Mouse (Mus musculus): ENCODE measurements around the gene Dlg4. TPM values are rescaled to one million over a fixed set of nuclear protein-coding genes. Genes with fewer than 3 reads are reported as not detected.

Dlg4 gene
- total and polyA plus RNA-seq, 2 experiments = 0.37 to 1.3 TPM

DNA sequence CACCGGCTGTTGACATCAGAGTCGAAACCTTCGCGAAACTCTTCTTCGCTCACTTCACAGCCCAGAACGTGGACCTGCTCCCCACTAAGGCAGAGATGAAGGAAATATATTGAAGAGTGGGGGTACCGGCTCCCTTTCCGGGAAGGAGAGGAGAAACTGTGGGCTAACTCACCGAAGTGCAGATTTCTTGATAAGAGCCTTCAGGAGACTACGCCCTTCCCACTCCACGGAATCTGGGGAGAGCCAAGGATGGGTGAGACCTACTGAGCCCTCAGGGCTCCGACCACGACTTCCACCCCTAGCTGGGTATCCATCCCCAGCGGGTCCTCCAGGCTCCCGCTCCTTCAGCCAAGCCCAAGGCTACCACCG lies 36.9 kb upstream of the Dlg4 start:
- TF ChIP-seq CTCF (IDR thresholded peaks at IDR 0.05; ENCODE audit: low read depth, low read length) (no peak), POLR2A (IDR thresholded peaks at IDR 0.05; ENCODE audit: extremely low read depth, insufficient read depth, low read length) (no peak)
- H3K27me3 ChIP-seq (ENCODE audit: control insufficient read depth, insufficient read depth, low read length) = no peaks in the 10 kb centered on the region

DNA sequence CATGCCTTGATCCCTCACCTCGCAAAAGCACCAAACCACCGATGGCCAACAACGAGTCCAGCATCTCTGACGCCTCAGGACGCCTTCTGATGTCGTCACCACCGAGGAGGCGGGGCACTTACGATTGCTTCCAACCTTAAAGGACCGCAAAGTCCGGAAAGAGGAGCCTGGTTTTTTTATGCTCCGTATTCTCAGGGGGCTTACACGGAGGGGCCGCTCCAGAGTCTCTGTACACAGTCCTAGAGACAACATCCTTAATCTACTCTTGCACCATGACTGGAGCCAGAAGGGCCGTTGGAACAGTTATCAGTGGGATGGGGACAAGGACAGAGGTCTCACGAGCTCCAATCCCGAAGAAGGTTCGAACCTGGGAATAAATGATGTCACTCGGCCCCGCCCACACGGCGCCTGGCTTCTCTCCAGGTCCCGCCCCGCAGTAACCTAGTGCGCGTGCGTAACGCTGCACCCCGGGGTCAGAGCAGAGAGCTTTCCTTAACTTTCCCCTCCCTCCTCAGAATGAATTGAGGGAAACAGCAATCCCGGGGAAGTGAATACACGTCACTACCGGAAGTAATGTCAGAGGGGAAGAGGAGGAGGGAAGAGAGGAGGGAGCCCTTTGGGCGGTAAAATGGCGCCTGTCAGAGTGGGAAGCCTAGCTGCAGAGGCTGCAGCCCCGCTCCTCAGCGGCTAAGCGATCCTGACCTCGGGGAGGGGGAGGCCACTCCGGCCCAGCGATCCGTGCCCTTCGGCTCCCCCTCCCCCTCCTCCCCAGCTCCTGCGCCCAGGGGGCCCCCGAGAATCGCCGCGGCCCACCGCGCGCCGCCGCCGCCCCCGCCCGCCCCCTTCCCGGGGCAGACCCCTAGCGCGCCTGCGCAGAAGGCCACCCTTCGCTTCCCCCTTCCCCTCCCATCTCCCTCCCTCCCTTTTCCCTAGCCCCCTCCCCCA lies 36.3 kb upstream of the Dlg4 start:
- peak overlapping the region; percentile 89 for H3K4me3 ChIP-seq (ENCODE audit: insufficient read depth, low read depth, low read length)
- DNase-seq (ENCODE audit: extremely low read depth, low read depth, low spot score) = peak; percentile 98
- peaks cover 16% of the 10 kb centered on the region; the same call in 1 of the 2 replicates for H3K79me2 ChIP-seq (ENCODE audit: control insufficient read depth, insufficient read depth, low read length)
- peaks cover 10% of the 10 kb centered on the region; the same call in 1 of the 2 replicates for H3K36me3 ChIP-seq (ENCODE audit: control insufficient read depth, insufficient read depth, low read length)
- H3K27me3 ChIP-seq (ENCODE audit: control insufficient read depth, insufficient read depth, low read length) = no peaks in the 10 kb centered on the region
- H3K27ac ChIP-seq (replicated peaks; ENCODE audit: insufficient read depth, low read depth, low read length) = peak overlapping the region; percentile 85
- WGBS = under 1% methylated on average over 45 of the region's 60 CpGs
- H3K9ac ChIP-seq (ENCODE audit: low read depth, low read length) = peak overlapping the region; percentile 95
- TF ChIP-seq POLR2A (IDR thresholded peaks at IDR 0.05; ENCODE audit: extremely low read depth, insufficient read depth, low read length) = peak; percentile 89
- no peak for TF ChIP-seq CTCF (IDR thresholded peaks at IDR 0.05; ENCODE audit: low read depth, low read length)
- peaks cover 19% of the 10 kb centered on the region; the same call in 1 of the 2 replicates for H3K4me1 ChIP-seq (ENCODE audit: control insufficient read depth, insufficient read depth, low read length)

More for the DNA sequence above, 36.9 kb upstream of the Dlg4 start:
- 4% methylated on average over 16 of the region's 16 CpGs for WGBS
- H3K4me3 ChIP-seq (ENCODE audit: insufficient read depth, low read depth, low read length) = peak overlapping the region; percentile 89
- peaks cover 19% of the 10 kb centered on the region; the same call in 1 of the 2 replicates for H3K4me1 ChIP-seq (ENCODE audit: control insufficient read depth, insufficient read depth, low read length)
- H3K9ac ChIP-seq (ENCODE audit: low read depth, low read length) = peak overlapping the region; percentile 70
- DNase-seq (ENCODE audit: extremely low read depth, low read depth, low spot score) = no peak
- peaks cover 16% of the 10 kb centered on the region; the same call in 1 of the 2 replicates for H3K79me2 ChIP-seq (ENCODE audit: control insufficient read depth, insufficient read depth, low read length)
- H3K27ac ChIP-seq (replicated peaks; ENCODE audit: insufficient read depth, low read depth, low read length) = peak overlapping the region; percentile 33
- peaks cover 7% of the 10 kb centered on the region for H3K36me3 ChIP-seq (ENCODE audit: control insufficient read depth, insufficient read depth, low read length)

DNA sequence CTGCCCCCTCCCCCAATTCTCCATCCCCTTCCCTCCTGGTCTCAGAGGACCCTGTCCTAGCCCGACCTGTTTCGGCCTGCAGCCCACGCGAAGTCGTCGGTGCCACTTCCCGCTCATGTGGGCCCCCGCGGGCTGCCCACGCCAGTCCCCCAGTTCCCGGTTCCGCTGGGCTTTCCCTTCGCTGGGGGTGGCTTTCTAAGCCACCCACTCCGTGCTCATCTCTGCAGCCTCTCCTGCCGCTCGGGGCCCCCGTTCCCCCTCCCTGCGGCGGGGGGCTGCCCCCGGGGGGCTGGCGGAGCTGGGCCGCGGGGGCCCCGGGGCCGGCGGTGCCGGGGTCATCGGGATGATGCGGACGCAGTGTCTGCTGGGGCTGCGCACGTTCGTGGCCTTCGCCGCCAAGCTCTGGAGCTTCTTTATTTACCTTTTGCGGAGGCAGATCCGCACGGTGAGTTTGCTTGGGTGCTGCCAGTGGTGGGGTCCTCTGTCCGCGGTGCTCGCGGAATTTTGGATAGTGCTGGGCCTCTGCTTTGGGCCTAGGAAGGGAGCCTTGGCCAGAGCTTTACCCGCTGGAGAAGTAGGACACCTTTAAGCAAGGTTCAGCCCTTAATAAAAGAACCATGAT lies 35.5 kb upstream of the Dlg4 start, which contains the start of gene Ctdnep1:
TSS of gene Ctdnep1 (plus strand) at position 16 of the 622 bp plus-strand sequence.
- peak within 1 kb of the TSS; percentile 85 for H3K27ac ChIP-seq (replicated peaks; ENCODE audit: insufficient read depth, low read depth, low read length)
- no peaks in the 10 kb centered on the region for H3K27me3 ChIP-seq (ENCODE audit: control insufficient read depth, insufficient read depth, low read length)
- TF ChIP-seq CTCF (IDR thresholded peaks at IDR 0.05; ENCODE audit: low read depth, low read length) (no peak), POLR2A (IDR thresholded peaks at IDR 0.05; ENCODE audit: extremely low read depth, insufficient read depth, low read length) (no peak)
- H3K9ac ChIP-seq (ENCODE audit: low read depth, low read length) = peak within 1 kb of the TSS; percentile 95
- H3K4me3 ChIP-seq (ENCODE audit: insufficient read depth, low read depth, low read length) = peak within 1 kb of the TSS; percentile 89
- H3K36me3 ChIP-seq (ENCODE audit: control insufficient read depth, insufficient read depth, low read length) = peaks cover 11% of the 10 kb centered on the region; the same call in 1 of the 2 replicates
- H3K4me1 ChIP-seq (ENCODE audit: control insufficient read depth, insufficient read depth, low read length) = peaks cover 19% of the 10 kb centered on the region; the same call in 1 of the 2 replicates
- 1% methylated on average over 43 of the region's 43 CpGs for WGBS
- no peak for DNase-seq (ENCODE audit: extremely low read depth, low read depth, low spot score)
- peaks cover 16% of the 10 kb centered on the region; the same call in 1 of the 2 replicates for H3K79me2 ChIP-seq (ENCODE audit: control insufficient read depth, insufficient read depth, low read length)

DNA sequence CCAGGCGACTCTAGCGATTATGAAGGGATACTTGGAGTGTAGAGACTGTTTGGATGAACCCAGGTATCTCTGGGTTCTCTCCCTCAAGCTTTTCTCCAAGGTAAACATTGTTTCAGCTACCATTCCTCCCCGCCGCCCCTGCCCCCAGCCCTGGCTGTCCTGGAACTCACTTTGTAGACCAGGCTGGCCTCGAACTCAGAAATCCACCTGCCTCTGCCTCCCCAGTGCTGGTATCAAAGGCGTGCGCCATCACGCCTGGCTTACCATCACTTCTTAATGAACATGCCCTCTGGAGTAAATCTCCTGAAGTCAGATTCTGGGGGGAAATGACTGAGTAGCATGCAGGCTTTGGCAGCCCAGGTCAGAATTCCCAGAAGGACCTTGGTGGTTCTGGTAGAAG lies 34.5 kb upstream of the Dlg4 start, which contains the start of gene Elp5:
TSS of gene Elp5 (minus strand) at position 293 of the 400 bp plus-strand sequence.
- H3K27ac ChIP-seq (replicated peaks; ENCODE audit: insufficient read depth, low read depth, low read length) = peak within 1 kb of the TSS; percentile 60
- peaks cover 19% of the 10 kb centered on the region; the same call in 1 of the 2 replicates for H3K4me1 ChIP-seq (ENCODE audit: control insufficient read depth, insufficient read depth, low read length)
- peaks cover 14% of the 10 kb centered on the region for H3K36me3 ChIP-seq (ENCODE audit: control insufficient read depth, insufficient read depth, low read length)
- no peaks in the 10 kb centered on the region for H3K27me3 ChIP-seq (ENCODE audit: control insufficient read depth, insufficient read depth, low read length)
- H3K4me3 ChIP-seq (ENCODE audit: insufficient read depth, low read depth, low read length) = peak within 1 kb of the TSS; percentile 89
- no peak for TF ChIP-seq CTCF (IDR thresholded peaks at IDR 0.05; ENCODE audit: low read depth, low read length)
- TF ChIP-seq POLR2A (IDR thresholded peaks at IDR 0.05; ENCODE audit: extremely low read depth, insufficient read depth, low read length) = no peak
- H3K9ac ChIP-seq (ENCODE audit: low read depth, low read length) = peak within 1 kb of the TSS; percentile 95
- peaks cover 16% of the 10 kb centered on the region; the same call in 1 of the 2 replicates for H3K79me2 ChIP-seq (ENCODE audit: control insufficient read depth, insufficient read depth, low read length)
- 43% methylated on average over 8 of the region's 8 CpGs for WGBS
- DNase-seq (ENCODE audit: extremely low read depth, low read depth, low spot score) = no peak

DNA sequence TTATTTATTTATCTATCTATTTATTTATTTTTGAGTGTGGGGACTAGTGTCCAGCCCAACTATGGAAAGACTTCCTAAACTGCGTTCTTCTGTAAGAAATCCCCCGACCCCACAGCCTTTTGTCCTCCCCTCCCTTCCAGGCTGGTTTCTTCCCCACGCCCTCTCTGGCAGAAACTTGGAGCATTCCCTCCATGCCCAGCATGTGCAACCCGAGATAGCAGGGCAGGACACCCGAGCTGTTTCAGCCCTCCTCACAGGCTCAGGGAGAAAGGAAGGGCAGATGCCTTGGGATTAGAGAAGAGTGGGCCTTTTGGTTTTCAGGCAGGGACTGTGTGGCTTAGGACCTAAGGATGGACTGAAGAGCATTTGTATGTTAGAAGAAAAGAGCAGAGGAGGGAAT lies 33.9 kb upstream of the Dlg4 start:
- peaks cover 19% of the 10 kb centered on the region for H3K36me3 ChIP-seq (ENCODE audit: control insufficient read depth, insufficient read depth, low read length)
- H3K27ac ChIP-seq (replicated peaks; ENCODE audit: insufficient read depth, low read depth, low read length) = no peak overlapping the region
- no peak for DNase-seq (ENCODE audit: extremely low read depth, low read depth, low spot score)
- H3K27me3 ChIP-seq (ENCODE audit: control insufficient read depth, insufficient read depth, low read length) = no peaks in the 10 kb centered on the region
- no peak for TF ChIP-seq CTCF (IDR thresholded peaks at IDR 0.05; ENCODE audit: low read depth, low read length)
- TF ChIP-seq POLR2A (IDR thresholded peaks at IDR 0.05; ENCODE audit: extremely low read depth, insufficient read depth, low read length) = no peak
- peaks cover 19% of the 10 kb centered on the region; the same call in 1 of the 2 replicates for H3K4me1 ChIP-seq (ENCODE audit: control insufficient read depth, insufficient read depth, low read length)
- H3K4me3 ChIP-seq (ENCODE audit: insufficient read depth, low read depth, low read length) = no peak overlapping the region
- 40% methylated on average over 5 of the region's 5 CpGs for WGBS
- peaks cover 16% of the 10 kb centered on the region; the same call in 1 of the 2 replicates for H3K79me2 ChIP-seq (ENCODE audit: control insufficient read depth, insufficient read depth, low read length)
- H3K9ac ChIP-seq (ENCODE audit: low read depth, low read length) = no peak overlapping the region

Measured in liver, adult 2 months (tissue).